Mouse (Mus musculus): ENCODE measurements at regions not wholly inside any gene's neighbourhood (a gene's known extent, or its start where the extent isn't known, plus 50 kb on each side); places are given as distances from the start of the nearest gene placed in this dataset.

GRCm38 (mm10) chr13:44548880-44549279, 180.4 kb upstream of the Jarid2 start:
- DNase-seq (ENCODE audit: low read depth, low spot score): no peak

GRCm38 (mm10) chr13:44553363-44553762, 175.9 kb upstream of the Jarid2 start:
- DNase-seq (ENCODE audit: low read depth, low spot score): no peak

GRCm38 (mm10) chr13:44554686-44555463, 174.4 kb upstream of the Jarid2 start:
- DNase-seq (ENCODE audit: low read depth, low spot score): no peak

- DNase-seq (ENCODE audit: low read depth, low spot score): no peak
Observed at GRCm38 (mm10) chr13:44555979-44556378, 173.3 kb upstream of the Jarid2 start.

- DNase-seq (ENCODE audit: low read depth, low spot score): peak; percentile 63
Observed at GRCm38 (mm10) chr13:44558051-44558450, 171.2 kb upstream of the Jarid2 start.

- DNase-seq (ENCODE audit: low read depth, low spot score): no peak
Observed at GRCm38 (mm10) chr13:44558491-44559177, 170.6 kb upstream of the Jarid2 start.

DNA sequence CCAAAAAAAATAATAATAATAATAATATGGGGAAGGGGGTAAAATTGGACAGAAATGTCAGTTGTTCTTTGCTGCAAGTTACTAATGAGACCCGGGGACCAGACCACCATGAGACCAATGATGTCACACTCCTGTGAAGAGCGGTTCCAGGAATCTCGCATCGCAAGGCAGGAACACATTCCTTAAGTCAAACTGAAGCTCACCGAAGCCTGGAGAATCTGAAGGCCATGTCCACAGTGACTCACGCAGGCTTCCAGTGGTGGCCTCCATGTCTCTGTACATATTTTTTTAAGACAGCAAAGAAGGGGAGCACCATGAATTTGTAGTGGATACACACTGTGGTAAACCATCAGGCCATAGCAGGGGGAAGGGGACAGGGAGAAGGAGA, 170.1 kb upstream of the Jarid2 start:
- DNase-seq (ENCODE audit: low read depth, low spot score): no peak

DNA sequence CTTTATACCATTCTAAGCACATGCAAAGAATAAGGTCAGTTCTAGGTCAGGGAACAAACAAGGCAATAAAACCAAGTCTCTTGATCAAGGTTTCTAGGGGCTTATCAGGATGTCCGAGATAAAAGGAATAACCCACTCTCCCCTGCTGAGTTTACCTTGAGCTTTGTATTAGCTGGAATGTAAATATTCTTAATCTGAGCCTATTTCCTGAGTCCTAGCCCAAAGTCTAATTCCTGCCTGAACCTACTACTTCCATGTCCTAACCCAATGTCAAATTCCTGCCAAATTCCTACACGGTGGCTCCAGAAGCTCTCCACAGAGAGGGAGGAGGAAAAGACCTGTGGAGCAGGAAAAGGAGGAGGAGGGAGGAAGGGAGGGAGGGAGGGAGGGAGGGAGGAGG, 169.6 kb upstream of the Jarid2 start:
- DNase-seq (ENCODE audit: low read depth, low spot score): no peak

- no peak for DNase-seq (ENCODE audit: low read depth, low spot score)
Observed at GRCm38 (mm10) chr13:44564705-44565104, 164.6 kb upstream of the Jarid2 start.

- no peak for DNase-seq (ENCODE audit: low read depth, low spot score)
Observed at GRCm38 (mm10) chr13:44567696-44568095, 161.6 kb upstream of the Jarid2 start.

DNA sequence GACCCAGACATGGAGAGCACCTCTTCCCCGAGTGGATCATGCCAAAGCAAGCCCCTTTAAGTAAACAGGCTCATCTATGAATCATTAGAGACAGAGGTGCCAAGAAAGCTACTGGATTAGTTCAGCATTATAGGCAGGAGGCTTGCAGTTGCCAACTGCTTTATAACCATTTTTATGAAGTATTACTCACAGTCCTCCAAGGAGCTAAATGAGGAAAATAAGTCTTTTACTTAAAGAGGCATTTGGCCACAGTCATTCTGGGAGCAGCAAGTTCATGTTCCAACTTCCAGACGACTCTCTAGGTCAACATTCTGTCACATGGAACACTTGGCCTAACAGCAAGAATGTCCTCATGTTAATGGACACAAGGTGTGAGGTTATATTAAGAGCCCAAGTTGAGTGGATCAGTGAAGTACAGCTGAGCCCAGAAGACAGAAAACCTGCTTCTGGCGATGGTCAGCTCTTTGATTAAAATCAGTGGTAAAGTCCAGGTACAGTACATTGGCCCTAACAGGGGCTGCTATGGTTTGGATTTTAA, 160.0 kb upstream of the Jarid2 start:
- no peak for DNase-seq (ENCODE audit: low read depth, low spot score)

DNA sequence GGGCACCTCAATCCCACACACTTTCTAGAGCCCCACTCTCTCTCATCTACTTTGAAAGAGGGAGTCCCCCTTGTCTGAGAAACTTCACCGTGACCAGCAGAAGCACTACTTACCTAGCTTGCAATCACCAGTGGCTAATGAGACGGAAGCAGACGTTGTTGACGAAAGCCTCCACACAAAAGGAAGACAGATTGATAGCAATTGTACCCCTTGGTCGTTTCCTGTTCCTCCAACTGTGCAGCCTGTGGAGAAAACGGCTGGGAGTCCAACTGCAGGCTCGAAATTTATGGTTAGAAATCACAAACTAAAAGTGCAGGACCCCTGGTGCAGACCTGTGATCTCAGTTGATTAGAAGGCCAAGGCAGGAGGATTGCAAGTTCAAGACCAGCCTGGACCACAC, 155.8 kb upstream of the Jarid2 start:
- no peak for DNase-seq (ENCODE audit: low read depth, low spot score)

DNA sequence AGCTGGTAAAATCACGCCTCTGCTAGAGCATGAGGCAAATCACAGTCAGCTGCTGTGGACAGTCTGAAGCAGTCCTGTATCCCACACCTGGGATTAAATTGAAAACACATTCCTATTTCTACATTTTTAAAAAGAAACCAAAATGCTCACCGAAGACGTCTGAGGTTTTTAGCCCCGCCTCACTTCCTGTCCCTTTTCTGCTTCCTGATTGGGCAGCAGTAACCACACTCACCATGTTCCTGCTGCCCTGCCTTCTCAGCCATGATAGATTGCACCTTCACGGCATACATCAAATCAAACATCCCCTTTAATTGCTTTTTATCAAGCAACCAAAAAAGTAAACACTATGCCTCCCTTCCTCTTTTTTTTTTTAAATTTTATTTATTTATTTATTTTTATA, 150.1 kb upstream of the Jarid2 start:
- DNase-seq (ENCODE audit: low read depth, low spot score): no peak

DNA sequence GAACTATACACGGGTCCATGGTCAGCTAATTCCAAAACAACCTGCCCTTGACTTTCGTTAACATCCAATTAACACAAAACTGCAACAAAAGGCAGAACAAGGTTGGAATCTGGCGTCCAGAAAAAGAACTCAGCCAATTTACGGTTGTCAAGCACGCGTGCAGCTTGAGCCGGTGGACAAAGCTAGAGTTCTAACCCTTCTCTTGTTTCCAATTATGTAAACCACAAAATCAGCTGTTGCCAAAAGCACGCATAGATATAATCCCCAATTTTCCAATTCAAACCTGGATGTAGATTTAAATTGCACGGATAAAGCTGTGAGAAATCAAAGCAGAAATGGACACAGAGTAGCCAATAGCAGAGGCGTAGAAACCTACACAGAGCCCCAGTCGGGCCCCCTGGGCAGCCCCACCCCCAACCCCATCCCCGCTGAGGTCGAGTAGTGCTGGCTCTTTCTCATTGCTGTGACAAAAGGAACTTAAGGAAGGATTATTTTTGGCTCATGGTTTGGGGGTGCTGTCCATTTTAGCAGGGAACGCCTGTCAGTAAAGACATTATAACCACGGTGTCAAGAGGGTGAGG, 149.0 kb upstream of the Jarid2 start:
- DNase-seq (ENCODE audit: low read depth, low spot score): no peak

- no peak for DNase-seq (ENCODE audit: low read depth, low spot score)
Observed at GRCm38 (mm10) chr13:44580767-44581166, 148.5 kb upstream of the Jarid2 start.

- DNase-seq (ENCODE audit: low read depth, low spot score): no peak
Observed at GRCm38 (mm10) chr13:44581947-44582766, 147.1 kb upstream of the Jarid2 start.

DNA sequence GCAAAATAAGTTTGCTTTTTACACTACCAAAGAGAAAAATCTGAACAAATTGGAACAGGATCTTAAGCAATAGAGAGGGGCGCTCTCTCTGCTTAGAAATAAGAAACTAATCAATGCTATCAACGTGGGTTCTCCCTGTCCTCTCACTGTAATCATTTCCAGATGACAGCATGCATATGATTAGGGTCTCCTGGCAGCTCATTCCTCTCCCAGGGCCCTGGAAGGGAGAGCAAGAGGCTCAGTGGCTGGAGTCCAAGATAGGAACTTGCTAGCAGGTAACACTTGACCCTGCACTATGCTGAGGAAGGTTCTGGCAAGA, 146.5 kb upstream of the Jarid2 start:
- DNase-seq (ENCODE audit: low read depth, low spot score): no peak

DNA sequence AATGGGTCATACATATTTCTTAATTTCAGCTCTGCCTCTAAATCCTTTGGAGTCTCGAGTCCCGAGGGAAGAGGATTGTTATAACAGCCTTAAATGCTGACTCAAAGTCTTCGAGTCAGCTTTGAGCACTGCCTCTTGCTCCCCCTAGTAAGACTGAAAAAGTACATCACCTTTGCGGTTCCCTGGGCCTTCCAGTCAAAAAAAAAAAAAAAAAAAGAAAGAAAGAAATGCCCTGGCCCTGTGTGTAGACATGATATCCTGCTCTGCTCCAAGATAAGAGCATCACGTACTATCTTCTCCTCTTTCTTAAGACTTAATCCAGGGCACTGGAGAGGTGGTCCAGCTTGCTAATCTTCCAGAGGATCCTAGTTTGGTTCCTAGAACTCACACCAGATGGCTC, 145.7 kb upstream of the Jarid2 start:
- no peak for DNase-seq (ENCODE audit: low read depth, low spot score)

DNA sequence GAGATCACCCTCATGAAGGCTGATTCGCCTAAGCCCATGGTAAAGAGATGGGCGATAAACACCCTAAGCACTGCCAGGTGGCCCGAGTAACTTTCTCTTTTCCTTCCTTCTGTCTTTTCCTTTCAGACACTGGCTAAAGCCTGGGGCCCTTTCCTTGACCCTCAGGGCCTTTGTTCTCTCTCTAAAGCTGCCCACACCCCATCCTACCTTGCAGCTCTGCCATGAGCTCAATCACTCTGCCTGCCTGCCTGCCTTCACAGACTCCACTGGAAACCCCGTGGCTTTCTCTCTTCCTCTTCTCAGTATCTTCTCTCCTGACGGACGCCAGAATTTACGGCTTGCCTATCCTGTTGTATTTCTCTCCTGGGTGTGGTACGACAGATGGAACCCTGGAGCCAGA, 145.1 kb upstream of the Jarid2 start:
- no peak for DNase-seq (ENCODE audit: low read depth, low spot score)

- DNase-seq (ENCODE audit: low read depth, low spot score): no peak
Observed at GRCm38 (mm10) chr13:44584551-44584950, 144.7 kb upstream of the Jarid2 start.

GRCm38 (mm10) chr13:44587846-44588245, 141.4 kb upstream of the Jarid2 start:
- no peak for DNase-seq (ENCODE audit: low read depth, low spot score)

DNA sequence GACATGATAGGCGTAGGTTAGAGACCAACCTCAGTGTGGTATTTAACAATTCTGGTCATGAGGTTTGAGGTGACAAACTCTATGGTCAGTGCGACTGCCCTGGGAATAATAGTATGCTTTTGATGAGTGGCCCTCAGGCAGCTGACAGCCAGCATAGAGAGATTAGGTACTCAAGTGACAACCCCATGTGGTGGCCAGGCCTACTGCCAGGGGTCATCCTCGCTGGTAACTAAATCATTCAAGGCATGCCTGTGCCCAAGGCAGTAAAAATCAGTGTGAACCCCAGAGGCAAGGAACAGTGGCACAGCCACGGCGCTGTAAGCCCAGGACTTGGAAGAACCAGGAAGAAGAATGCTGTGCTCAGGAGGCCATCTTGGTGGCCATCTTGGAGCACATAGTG, 134.6 kb upstream of the Jarid2 start:
- no peak for DNase-seq (ENCODE audit: low read depth, low spot score)

Data from telencephalon, adult 2 months (tissue).